Mouse (Mus musculus): ENCODE data around the gene Sh3kbp1. TPM values are rescaled to one million over a fixed set of nuclear protein-coding genes. Genes with fewer than 3 reads are reported as not detected.

The Sh3kbp1 gene
- polyA plus RNA-seq, 1 experiment from 2014 or later = 48.6 TPM

GRCm38 (mm10) chrX:159903421-159903820, 276.3 kb downstream of the Sh3kbp1 start:
- Histone ChIP-seq H3K9ac (replicated peaks; ENCODE audit: low read depth, low read length) (no peak overlapping the region), H3K4me2 (ENCODE audit: low read depth, low read length) (no peak overlapping the region), H3K9me3 (ENCODE audit: control insufficient read depth, low read length) (no peaks in the 10 kb centered on the region), H3K27me3 (ENCODE audit: control insufficient read depth, insufficient read depth, low read length) (no peaks in the 10 kb centered on the region), H3K4me3 (ENCODE audit: low read depth, low read length) (no peak overlapping the region), H3K36me3 (ENCODE audit: control insufficient read depth, insufficient read depth, low read length) (no peaks in the 10 kb centered on the region), H3K4me1 (ENCODE audit: control insufficient read depth, insufficient read depth, low read length) (no peaks in the 10 kb centered on the region), H3K27ac (ENCODE audit: low read depth, low read length) (no peak overlapping the region)
- 76% methylated on average over 3 of the region's 3 CpGs for WGBS
- no peak for ATAC-seq (ENCODE audit: low read depth)

DNA sequence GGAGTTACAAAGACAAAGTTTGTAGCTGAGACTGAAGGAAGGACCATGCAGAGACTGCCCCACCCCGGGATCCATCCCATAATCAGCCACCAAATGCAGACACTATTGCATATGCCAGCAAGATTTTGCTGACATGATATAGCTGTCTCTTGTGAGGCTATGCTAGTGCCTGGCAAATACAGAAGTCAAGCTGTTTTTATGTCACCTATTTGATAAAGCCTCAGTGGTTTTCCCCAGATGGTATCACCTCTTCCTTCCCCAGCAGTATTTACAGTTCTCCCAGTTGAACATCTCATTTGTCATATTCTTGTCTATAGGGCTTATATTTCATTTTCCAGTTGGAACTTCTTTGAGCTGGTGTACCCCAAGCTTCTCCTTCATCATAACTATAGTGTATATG, 280.6 kb downstream of the Sh3kbp1 start:
- Histone ChIP-seq H3K4me1 (ENCODE audit: control insufficient read depth, insufficient read depth, low read length) (no peaks in the 10 kb centered on the region), H3K27me3 (ENCODE audit: control insufficient read depth, insufficient read depth, low read length) (0 out of 2 replicates have a peak, but pooled peaks cover 2% of the 10 kb centered on the region), H3K9ac (replicated peaks; ENCODE audit: low read depth, low read length) (no peak overlapping the region), H3K36me3 (ENCODE audit: control insufficient read depth, insufficient read depth, low read length) (no peaks in the 10 kb centered on the region), H3K27ac (ENCODE audit: low read depth, low read length) (no peak overlapping the region), H3K4me3 (ENCODE audit: low read depth, low read length) (no peak overlapping the region), H3K4me2 (ENCODE audit: low read depth, low read length) (no peak overlapping the region), H3K9me3 (ENCODE audit: control insufficient read depth, low read length) (no peaks in the 10 kb centered on the region)
- no peak for ATAC-seq (ENCODE audit: low read depth)
- 79% methylated on average over 1 of the region's 1 CpGs for WGBS

DNA sequence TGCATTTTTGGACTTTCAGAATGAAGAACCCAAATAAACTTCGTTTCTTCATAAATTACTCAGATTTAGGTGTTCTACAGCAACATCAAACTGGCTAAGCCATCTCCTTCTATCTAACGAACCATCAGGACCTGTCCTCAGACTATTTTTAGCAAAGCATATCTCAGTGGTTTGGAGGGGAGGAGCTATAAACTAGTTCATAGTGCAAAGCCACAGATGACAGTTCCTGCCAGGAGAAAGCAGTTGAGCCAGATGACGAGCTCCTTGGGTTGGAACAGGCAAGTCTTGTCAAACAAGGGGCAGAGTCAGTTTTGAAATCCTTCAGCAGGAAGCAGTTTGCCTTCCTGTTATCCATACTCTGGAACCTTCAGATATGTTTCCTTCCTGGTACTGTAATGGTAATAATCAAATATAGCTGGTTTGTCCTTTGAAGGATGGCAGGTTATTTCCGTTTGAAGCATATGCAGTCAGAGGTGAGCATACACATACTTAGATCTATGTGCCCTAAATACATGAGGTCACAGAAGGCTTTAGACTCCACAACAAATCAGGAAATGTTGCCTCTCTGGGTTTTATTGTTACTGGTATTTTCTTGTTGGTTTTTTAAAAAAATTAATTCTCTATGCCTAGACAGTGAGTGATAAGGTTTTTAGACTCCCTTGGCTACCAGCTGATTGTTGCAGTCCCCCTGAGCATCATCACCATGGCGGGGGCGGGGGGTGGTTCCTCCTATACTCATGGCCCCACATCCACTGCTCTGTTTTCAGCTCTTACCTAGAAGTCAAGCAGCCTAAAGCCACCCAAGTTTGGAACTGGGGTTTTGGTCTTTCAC, 282.6 kb downstream of the Sh3kbp1 start:
- no peak overlapping the region for H3K27ac ChIP-seq (ENCODE audit: low read depth, low read length)
- no peak overlapping the region for H3K4me2 ChIP-seq (ENCODE audit: low read depth, low read length)
- H3K9ac ChIP-seq (replicated peaks; ENCODE audit: low read depth, low read length) = no peak overlapping the region
- no peak for ATAC-seq (ENCODE audit: low read depth)
- no peak overlapping the region for H3K4me3 ChIP-seq (ENCODE audit: low read depth, low read length)
- no peaks in the 10 kb centered on the region for H3K36me3 ChIP-seq (ENCODE audit: control insufficient read depth, insufficient read depth, low read length)
- 77% methylated on average over 6 of the region's 6 CpGs for WGBS
- H3K27me3 ChIP-seq (ENCODE audit: control insufficient read depth, insufficient read depth, low read length) = 0 out of 2 replicates have a peak, but pooled peaks cover 2% of the 10 kb centered on the region
- H3K4me1 ChIP-seq (ENCODE audit: control insufficient read depth, insufficient read depth, low read length) = no peaks in the 10 kb centered on the region
- no peaks in the 10 kb centered on the region for H3K9me3 ChIP-seq (ENCODE audit: control insufficient read depth, low read length)

DNA sequence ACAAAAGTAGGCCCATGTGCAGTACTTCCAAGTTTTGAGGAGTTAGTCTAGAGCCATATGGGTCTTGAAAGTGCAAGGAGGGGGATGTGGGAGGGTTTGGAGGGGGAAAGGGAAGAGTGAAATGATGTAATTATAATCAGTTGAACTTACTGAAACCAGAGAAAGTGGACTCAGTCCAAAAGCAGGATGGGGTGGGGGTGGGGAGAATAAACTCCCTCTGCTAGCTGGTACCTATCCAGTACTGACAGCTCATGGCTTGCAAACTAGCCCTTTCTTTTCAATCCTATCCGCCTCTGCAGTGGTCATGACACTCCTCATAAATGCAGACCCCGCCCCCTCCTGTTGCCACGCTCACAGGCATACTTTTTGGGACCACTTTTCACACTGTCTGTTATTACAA, 283.5 kb downstream of the Sh3kbp1 start:
- Histone ChIP-seq H3K4me3 (ENCODE audit: low read depth, low read length) (no peak overlapping the region), H3K4me1 (ENCODE audit: control insufficient read depth, insufficient read depth, low read length) (no peaks in the 10 kb centered on the region), H3K4me2 (ENCODE audit: low read depth, low read length) (no peak overlapping the region), H3K27ac (ENCODE audit: low read depth, low read length) (no peak overlapping the region), H3K9ac (replicated peaks; ENCODE audit: low read depth, low read length) (no peak overlapping the region), H3K9me3 (ENCODE audit: control insufficient read depth, low read length) (no peaks in the 10 kb centered on the region), H3K36me3 (ENCODE audit: control insufficient read depth, insufficient read depth, low read length) (no peaks in the 10 kb centered on the region), H3K27me3 (ENCODE audit: control insufficient read depth, insufficient read depth, low read length) (0 out of 2 replicates have a peak, but pooled peaks cover 2% of the 10 kb centered on the region)
- WGBS = 75% methylated on average over 3 of the region's 3 CpGs
- no peak for ATAC-seq (ENCODE audit: low read depth)

DNA sequence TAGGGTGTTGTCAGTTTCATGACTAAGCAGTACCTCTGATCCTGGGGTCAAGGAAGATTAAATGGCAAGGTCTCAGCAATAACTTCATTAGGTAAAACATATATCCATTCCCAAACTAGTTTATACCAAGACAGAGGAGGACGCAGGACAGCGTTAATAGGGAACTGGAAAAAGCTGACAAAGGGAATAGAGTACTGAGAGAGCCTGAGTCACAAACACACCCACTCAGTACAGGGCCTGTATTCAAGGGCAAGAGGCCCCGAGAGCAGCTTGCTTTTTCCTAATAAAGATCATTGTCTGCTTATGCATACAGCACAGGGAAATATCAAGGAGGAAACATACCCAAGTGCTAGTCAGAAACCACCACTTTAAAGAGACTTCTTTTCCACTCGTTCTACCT, 284.5 kb downstream of the Sh3kbp1 start:
- Histone ChIP-seq H3K36me3 (ENCODE audit: control insufficient read depth, insufficient read depth, low read length) (no peaks in the 10 kb centered on the region), H3K27me3 (ENCODE audit: control insufficient read depth, insufficient read depth, low read length) (0 out of 2 replicates have a peak, but pooled peaks cover 2% of the 10 kb centered on the region), H3K27ac (ENCODE audit: low read depth, low read length) (no peak overlapping the region), H3K4me3 (ENCODE audit: low read depth, low read length) (no peak overlapping the region), H3K9me3 (ENCODE audit: control insufficient read depth, low read length) (no peaks in the 10 kb centered on the region), H3K4me2 (ENCODE audit: low read depth, low read length) (no peak overlapping the region), H3K9ac (replicated peaks; ENCODE audit: low read depth, low read length) (no peak overlapping the region), H3K4me1 (ENCODE audit: control insufficient read depth, insufficient read depth, low read length) (no peaks in the 10 kb centered on the region)
- no peak for ATAC-seq (ENCODE audit: low read depth)
- WGBS = 87% methylated on average over 4 of the region's 4 CpGs

GRCm38 (mm10) chrX:159912061-159912460, 285.0 kb downstream of the Sh3kbp1 start:
- H3K9me3 ChIP-seq (ENCODE audit: control insufficient read depth, low read length) = no peaks in the 10 kb centered on the region
- no peak overlapping the region for H3K4me3 ChIP-seq (ENCODE audit: low read depth, low read length)
- 83% methylated on average over 3 of the region's 3 CpGs for WGBS
- H3K27me3 ChIP-seq (ENCODE audit: control insufficient read depth, insufficient read depth, low read length) = 0 out of 2 replicates have a peak, but pooled peaks cover 2% of the 10 kb centered on the region
- ATAC-seq (ENCODE audit: low read depth) = no peak
- no peak overlapping the region for H3K4me2 ChIP-seq (ENCODE audit: low read depth, low read length)
- H3K36me3 ChIP-seq (ENCODE audit: control insufficient read depth, insufficient read depth, low read length) = no peaks in the 10 kb centered on the region
- H3K4me1 ChIP-seq (ENCODE audit: control insufficient read depth, insufficient read depth, low read length) = no peaks in the 10 kb centered on the region
- no peak overlapping the region for H3K9ac ChIP-seq (replicated peaks; ENCODE audit: low read depth, low read length)
- H3K27ac ChIP-seq (ENCODE audit: low read depth, low read length) = no peak overlapping the region

DNA sequence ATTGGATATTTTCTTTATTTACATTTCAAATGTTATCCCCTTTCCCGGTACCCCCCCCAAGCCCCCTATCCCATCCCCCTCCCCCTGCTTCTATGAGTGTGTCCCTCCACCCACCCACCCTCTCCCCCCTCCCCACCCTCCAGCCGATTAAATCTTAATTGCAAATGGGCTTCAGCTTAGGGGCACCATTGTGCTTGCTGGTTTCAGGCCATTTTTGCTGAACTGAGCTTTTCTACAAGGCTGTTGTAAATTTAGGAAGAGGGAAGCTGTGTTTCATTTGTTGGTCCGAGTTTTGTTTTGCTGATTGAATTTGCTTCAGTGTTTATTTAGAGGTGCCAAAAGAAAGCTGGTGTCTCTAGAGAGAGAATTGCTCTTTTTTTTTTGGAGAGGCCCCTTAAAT, 286.4 kb downstream of the Sh3kbp1 start:
- no peak overlapping the region for H3K9ac ChIP-seq (replicated peaks; ENCODE audit: low read depth, low read length)
- no peak overlapping the region for H3K4me2 ChIP-seq (ENCODE audit: low read depth, low read length)
- H3K4me3 ChIP-seq (ENCODE audit: low read depth, low read length) = no peak overlapping the region
- no peak overlapping the region for H3K27ac ChIP-seq (ENCODE audit: low read depth, low read length)
- no peak for ATAC-seq (ENCODE audit: low read depth)
- H3K4me1 ChIP-seq (ENCODE audit: control insufficient read depth, insufficient read depth, low read length) = no peaks in the 10 kb centered on the region
- no peaks in the 10 kb centered on the region for H3K36me3 ChIP-seq (ENCODE audit: control insufficient read depth, insufficient read depth, low read length)
- H3K27me3 ChIP-seq (ENCODE audit: control insufficient read depth, insufficient read depth, low read length) = 0 out of 2 replicates have a peak, but pooled peaks cover 2% of the 10 kb centered on the region
- 26% methylated on average over 3 of the region's 3 CpGs for WGBS
- no peaks in the 10 kb centered on the region for H3K9me3 ChIP-seq (ENCODE audit: control insufficient read depth, low read length)

DNA sequence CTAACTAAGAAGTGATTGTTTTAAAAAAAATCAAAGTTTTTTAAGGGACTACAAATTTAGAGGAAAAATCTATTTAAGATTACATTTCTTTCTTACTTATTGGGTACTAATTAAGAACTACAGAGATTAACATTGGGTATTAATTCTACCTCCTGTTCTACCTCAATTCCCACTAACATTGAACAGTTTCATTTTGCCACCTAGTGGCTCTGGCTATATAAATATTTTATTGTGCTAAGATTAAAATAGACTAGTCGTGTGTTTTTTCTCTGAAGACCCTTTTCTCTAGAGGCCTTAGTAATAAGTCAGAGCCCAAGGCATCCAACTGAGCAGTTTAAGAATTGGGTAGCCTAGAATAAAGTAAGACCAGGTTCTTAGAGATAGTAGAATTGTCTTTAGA, 288.1 kb downstream of the Sh3kbp1 start:
- no peak for ATAC-seq (ENCODE audit: low read depth)
- no peak overlapping the region for H3K9ac ChIP-seq (replicated peaks; ENCODE audit: low read depth, low read length)
- 0 out of 2 replicates have a peak, but pooled peaks cover 2% of the 10 kb centered on the region for H3K27me3 ChIP-seq (ENCODE audit: control insufficient read depth, insufficient read depth, low read length)
- H3K9me3 ChIP-seq (ENCODE audit: control insufficient read depth, low read length) = no peaks in the 10 kb centered on the region
- H3K27ac ChIP-seq (ENCODE audit: low read depth, low read length) = no peak overlapping the region
- H3K4me3 ChIP-seq (ENCODE audit: low read depth, low read length) = no peak overlapping the region
- H3K4me2 ChIP-seq (ENCODE audit: low read depth, low read length) = no peak overlapping the region
- 41% methylated on average over 1 of the region's 1 CpGs for WGBS
- H3K4me1 ChIP-seq (ENCODE audit: control insufficient read depth, insufficient read depth, low read length) = no peaks in the 10 kb centered on the region
- H3K36me3 ChIP-seq (ENCODE audit: control insufficient read depth, insufficient read depth, low read length) = no peaks in the 10 kb centered on the region

- Histone ChIP-seq H3K4me1 (ENCODE audit: control insufficient read depth, insufficient read depth, low read length) (no peaks in the 10 kb centered on the region), H3K27me3 (ENCODE audit: control insufficient read depth, insufficient read depth, low read length) (no peaks in the 10 kb centered on the region), H3K9me3 (ENCODE audit: control insufficient read depth, low read length) (no peaks in the 10 kb centered on the region), H3K36me3 (ENCODE audit: control insufficient read depth, insufficient read depth, low read length) (no peaks in the 10 kb centered on the region), H3K27ac (ENCODE audit: low read depth, low read length) (no peak overlapping the region), H3K4me3 (ENCODE audit: low read depth, low read length) (no peak overlapping the region), H3K9ac (replicated peaks; ENCODE audit: low read depth, low read length) (no peak overlapping the region), H3K4me2 (ENCODE audit: low read depth, low read length) (no peak overlapping the region)
- no peak for ATAC-seq (ENCODE audit: low read depth)
- 92% methylated on average over 6 of the region's 6 CpGs for WGBS
Measured at GRCm38 (mm10) chrX:159924759-159925158, 297.7 kb downstream of the Sh3kbp1 start.

All from neural tube, embryonic 14.5 days (tissue).